8 mouse cellular contexts compared by ENCODE assay signal in the genomic region with DNA sequence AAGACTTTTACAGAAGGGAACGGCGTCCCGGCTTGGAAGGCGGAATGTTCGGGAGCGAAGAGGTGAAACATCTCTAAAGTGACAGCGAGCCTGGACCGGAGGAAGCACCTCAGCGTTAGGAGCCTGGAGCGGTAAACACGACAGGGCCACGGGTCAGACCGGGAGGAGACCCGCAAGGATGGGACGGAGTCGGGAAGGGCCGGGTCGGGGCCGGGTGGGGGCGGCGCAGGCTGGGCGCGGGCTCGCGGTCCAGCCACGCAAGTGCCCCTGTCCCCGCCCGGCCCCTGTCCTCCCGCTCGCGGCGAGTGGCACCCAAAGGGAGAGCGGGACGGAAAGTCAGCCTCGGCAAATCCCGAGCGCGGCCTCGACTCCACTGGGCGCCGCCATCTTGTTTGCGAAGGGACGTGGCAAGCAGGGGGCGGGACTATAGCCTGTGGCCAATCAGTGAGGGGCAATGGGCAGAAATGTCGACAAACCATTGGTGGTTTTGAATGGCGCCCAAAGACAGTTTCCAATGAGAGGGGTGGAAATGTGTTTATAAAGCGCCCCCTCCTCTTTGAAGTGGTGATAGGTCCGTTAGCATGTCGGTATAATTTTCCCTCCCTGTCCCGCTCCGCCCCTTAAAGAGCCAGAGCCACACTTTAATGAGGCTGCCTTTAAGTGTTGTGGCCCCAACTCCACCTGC. TPM values are rescaled to one million over a fixed set of nuclear protein-coding genes. Genes with fewer than 3 reads are reported as not detected.
A peak's percentile ranks its signal among the peaks of the same experiment; 100 is the strongest.
DNase-seq lines count a peak whose midpoint lies in the region; ATAC-seq and TF ChIP-seq lines count a peak whose summit lies in the region.

A gene (minus strand): TSS at position 396 of the 685 bp plus-strand sequence.
A gene (minus strand): TSS at position 413 of the 685 bp plus-strand sequence.

- no peak for TF ChIP-seq CTCF in Patski (IDR thresholded peaks at IDR 0.05)

- H3K36me3 ChIP-seq in hindbrain, embryonic 13.5 days, result no peaks in the 10 kb centered on the region

- peak within 1 kb of the TSS; percentile 62 for H3K4me2 ChIP-seq in hindbrain, embryonic 13.5 days

- POLR2A ChIA-PET in Patski (lab: Charles Lee), result no interaction called here

- H3K4me3 ChIP-seq in hindbrain, embryonic 13.5 days, result peak within 1 kb of the TSS; percentile 71

- peak; percentile 91 for ATAC-seq in Patski
- peak; percentile 96 for ATAC-seq in hindbrain, embryonic 13.5 days (ENCODE audit: low FRiP score)

- H3K9ac ChIP-seq in hindbrain, embryonic 13.5 days, result peak within 1 kb of the TSS; percentile 77

- no peaks in the 10 kb centered on the region for H3K9me3 ChIP-seq in hindbrain, embryonic 13.5 days

- CTCF ChIA-PET in Patski (lab: Charles Lee), result interaction anchor here (0.8 to 1.3 kb wide), 3 partner anchors 25 to 46 kb away, joined by 3 to 4 read pairs (median 3); no protein-coding TSS in a partner anchor

- peak within 1 kb of the TSS; percentile 64 for H3K27ac ChIP-seq in hindbrain, embryonic 13.5 days

- H3K4me1 ChIP-seq in hindbrain, embryonic 13.5 days (replicated peaks), result peaks cover 40% of the 10 kb centered on the region

- no peaks in the 10 kb centered on the region for H3K27me3 ChIP-seq in Patski
- no peaks in the 10 kb centered on the region for H3K27me3 ChIP-seq in hindbrain, embryonic 13.5 days

- peak; percentile 85 for DNase-seq in Patski (ENCODE audit: low read depth, low spot score)
- DNase-seq in cerebellum, postnatal 14 days, result peak; percentile 98 to 99
- peak; percentile 94 for DNase-seq in frontal cortex, postnatal 14 days (ENCODE audit: low spot score in 2 of 2)
- peak; percentile 85 to 89 for DNase-seq in layer of hippocampus, postnatal 25 days (ENCODE audit: extremely low spot score in 1 of 2, low spot score in 1 of 2)
- peak; percentile 98 for DNase-seq in lung, postnatal 25 days (ENCODE audit: low spot score)
- peak; percentile 98 for DNase-seq in retina, embryonic 14.5 days (ENCODE audit: low spot score)
- peak; percentile 97 for DNase-seq in thymus, postnatal 4 days

- WGBS in hindbrain, embryonic 13.5 days, result under 1% methylated on average over 51 of the region's 51 CpGs

- in situ Hi-C loops in Patski (cut with MboI; ENCODE audit: low pct_unique_long_range_greater_than_20kb), result no loop called here

RNA-seq across cellular contexts. Expression of the first gene that starts in this region (rescaled TPM):
- polyA plus RNA-seq in Patski (2021), result 0.08 TPM
- polyA plus RNA-seq in hindbrain, embryonic 13.5 days (2015; fragmentation: Nextera tagmentation; extraction: Ambion mirVana), result 0.12 and 0.49 TPM in 2 replicates
- under 1 TPM in 1 of 2 experiments, not detected in 1; 0.28 TPM for total RNA-seq in layer of hippocampus, postnatal 25 days (2021)

RNA-seq across cellular contexts. Expression of the second gene that starts in this region (rescaled TPM):
- 38.4 TPM for polyA plus RNA-seq in Patski (2021)
- polyA plus RNA-seq in hindbrain, embryonic 13.5 days (2015; fragmentation: Nextera tagmentation; extraction: Ambion mirVana), result 27.9 and 29.2 TPM in 2 replicates
- total RNA-seq in layer of hippocampus, postnatal 25 days (2021), result 10 to 100 TPM; 30.3 to 33.0 TPM

Comparison
In these comparisons a context has a peak if more than half of its experiments do, and no peak if none do; other contexts are left out.
1. Peak in every context shown above with its lines: DNase-seq, ATAC-seq, H3K4me3 ChIP-seq and H3K27ac ChIP-seq.